Mouse (Mus musculus): ENCODE measurements around the gene Pikfyve.
"Not testable (repeated sequence)": the region's sequence is repeated elsewhere in the genome, so short reads cannot be mapped to it uniquely, and the experiment has no call there.

Gene Pikfyve

DNA sequence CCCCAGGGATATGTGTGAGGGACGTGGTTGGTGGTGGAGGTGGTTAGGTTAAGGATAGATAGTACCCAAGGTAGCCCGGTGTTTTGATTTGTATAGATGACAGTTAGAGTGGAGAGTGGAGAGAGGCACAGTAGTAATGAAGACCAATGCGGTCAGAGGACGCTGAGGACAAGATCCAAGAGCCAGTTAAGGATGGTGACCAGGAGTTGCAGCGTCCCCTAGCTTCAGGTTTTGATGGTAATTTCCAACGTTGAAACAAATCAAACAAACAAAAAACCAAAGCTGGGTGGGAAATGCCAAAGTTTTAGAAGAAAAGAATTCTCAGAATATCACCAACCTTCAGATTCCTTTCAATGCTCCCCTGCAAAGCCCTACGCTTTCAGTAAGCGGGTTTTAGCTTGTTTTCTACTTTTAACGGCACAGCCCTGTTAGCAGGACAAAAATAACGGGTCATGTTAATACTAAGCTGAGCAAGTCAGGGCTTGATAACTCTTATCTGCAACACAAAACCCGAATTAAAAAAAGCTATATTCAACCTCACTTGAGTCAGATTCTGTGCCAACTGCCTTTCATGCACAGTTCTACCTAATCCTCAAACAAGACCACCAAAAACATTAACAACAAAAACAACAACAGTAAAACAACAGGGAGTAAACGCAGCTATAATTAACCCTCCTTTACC, 818 bp upstream of the Pikfyve start:
- DNase-seq (ENCODE audit: low spot score): peak; percentile 22

- peak; percentile 25 for DNase-seq (ENCODE audit: low spot score)
Measured at GRCm38 (mm10) chr1:65187074-65187430, 569 bp downstream of the Pikfyve start.

DNA sequence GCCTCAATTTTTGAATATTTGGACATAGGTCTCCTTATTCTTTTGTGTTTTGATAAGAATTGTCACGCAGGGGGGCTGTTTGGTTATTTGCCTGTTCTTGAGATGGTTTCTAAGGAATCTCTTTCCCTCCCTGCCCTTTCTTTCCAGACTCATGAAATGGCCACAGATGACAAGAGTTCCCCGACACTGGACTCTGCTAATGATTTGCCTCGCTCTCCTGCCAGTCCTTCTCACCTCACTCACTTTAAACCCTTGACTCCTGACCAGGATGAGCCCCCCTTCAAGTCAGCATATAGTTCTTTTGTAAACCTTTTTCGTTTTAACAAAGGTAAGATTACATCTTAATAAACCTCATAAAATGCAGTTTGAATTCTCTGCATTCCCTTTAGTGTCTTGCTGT, 3.7 kb downstream of the Pikfyve start:
- DNase-seq (ENCODE audit: low spot score): no peak

- no peak for DNase-seq (ENCODE audit: low spot score)
Measured at GRCm38 (mm10) chr1:65193226-65193625, 6.7 kb downstream of the Pikfyve start.

DNA sequence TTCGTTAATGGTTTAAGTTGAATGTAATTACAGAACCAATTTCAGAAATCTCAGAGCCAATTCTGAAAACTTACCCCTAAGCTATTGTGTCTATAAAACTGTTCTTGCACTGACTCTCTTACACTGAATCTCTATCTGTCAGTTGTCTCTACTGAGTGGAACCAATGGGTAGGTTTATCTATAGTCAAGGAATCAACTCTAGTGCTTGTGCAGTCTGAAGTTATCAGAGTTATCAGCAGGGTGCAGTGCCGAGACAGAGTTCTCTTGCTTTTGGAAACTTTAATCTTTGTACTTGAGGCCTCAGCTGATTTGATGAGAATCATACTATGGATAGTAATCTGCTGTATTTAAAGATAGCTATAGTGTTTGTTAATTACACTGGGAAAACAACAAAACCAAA, 11.9 kb downstream of the Pikfyve start:
- no peak for DNase-seq (ENCODE audit: low spot score)

DNA sequence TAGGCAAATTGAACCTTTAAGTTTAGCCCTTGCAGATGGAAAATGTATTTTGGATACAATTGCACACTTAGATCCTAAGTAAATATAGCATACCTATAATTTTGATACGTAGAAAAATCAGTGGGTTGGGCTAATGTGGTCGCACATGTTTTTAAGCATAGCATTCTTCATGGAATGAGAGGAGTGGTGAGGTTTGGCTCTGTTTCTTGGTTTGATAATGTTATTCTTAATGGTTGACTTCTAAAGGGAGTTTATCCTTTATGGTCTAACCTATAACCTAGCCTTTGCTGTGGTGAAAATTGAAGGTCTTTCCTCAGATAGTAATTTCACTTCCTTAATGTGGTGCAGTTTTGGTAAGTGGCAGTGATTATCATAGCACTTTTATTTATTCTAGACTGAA, 12.4 kb downstream of the Pikfyve start:
- no peak for DNase-seq (ENCODE audit: low spot score)

DNA sequence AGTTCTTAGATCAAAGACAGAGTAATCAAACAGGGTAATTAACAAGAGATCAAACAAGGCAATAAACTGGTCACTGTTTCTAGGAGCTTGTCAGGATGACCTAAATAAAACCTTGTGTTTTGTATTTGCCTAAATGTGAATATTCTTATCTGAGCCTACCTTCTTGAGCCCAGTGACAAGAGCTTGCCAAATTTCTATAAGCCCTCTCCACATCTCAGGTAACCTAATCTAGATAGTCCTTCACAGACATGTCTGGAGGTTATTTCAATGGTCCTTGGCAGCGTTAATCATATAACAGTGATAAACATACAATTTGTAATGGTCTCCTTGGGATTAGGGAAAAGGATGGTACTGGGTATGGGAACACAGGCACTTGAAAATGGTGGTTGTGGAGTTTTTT, 17.8 kb downstream of the Pikfyve start:
- DNase-seq (ENCODE audit: low spot score): no peak

DNA sequence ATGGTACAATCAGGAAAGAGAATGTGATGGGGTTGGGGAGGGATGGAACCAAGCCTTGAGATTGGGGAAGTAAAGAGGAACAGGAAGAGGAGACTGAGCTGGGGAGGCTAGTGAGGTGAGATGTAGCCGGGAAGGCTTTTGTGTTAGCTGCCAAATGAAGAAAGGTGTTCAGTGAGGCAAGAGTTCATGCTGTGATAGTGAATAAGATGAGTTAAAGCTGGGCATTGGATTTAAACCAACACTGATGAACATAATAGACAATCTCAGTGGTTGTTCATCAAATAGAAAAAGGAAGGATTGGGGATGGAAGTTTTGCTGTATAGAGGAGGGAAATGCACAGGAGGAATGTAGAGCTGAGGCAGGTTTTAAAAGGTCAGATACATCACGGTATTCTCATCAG, 26.7 kb downstream of the Pikfyve start:
- no peak for DNase-seq (ENCODE audit: low spot score)

GRCm38 (mm10) chr1:65217567-65217966, 31.1 kb downstream of the Pikfyve start:
- no peak for DNase-seq (ENCODE audit: low spot score)

- DNase-seq (ENCODE audit: low spot score): no peak
Measured at GRCm38 (mm10) chr1:65217972-65218371, 31.5 kb downstream of the Pikfyve start.

GRCm38 (mm10) chr1:65223654-65224053, 37.2 kb downstream of the Pikfyve start:
- no peak for DNase-seq (ENCODE audit: low spot score)

GRCm38 (mm10) chr1:65227681-65228080, 41.2 kb downstream of the Pikfyve start:
- no peak for DNase-seq (ENCODE audit: low spot score)

DNA sequence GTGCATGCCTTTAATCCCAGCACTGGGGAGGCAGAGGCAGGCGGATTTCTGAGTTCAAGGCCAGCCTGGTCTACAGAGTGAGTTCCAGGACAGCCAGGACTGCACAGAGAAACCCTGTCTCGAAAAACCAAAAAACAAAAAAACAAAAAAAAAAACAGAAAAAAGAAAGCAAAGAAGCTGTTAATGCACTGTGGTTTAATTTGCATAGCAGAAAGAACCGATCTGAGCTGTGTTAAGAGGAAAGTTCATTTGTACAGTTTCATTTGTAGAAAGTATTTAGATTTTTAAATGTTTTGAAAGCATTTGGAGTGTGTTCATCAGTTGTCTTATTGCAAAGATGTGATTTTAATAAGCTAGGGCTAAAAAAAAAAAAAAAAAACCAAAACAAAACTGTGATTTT, 43.3 kb downstream of the Pikfyve start:
- DNase-seq (ENCODE audit: low spot score): not testable (repeated sequence)

- DNase-seq (ENCODE audit: low spot score): no peak
Measured at GRCm38 (mm10) chr1:65230566-65230965, 44.1 kb downstream of the Pikfyve start.

- no peak for DNase-seq (ENCODE audit: low spot score)
Measured at GRCm38 (mm10) chr1:65237712-65238111, 51.2 kb downstream of the Pikfyve start.

DNA sequence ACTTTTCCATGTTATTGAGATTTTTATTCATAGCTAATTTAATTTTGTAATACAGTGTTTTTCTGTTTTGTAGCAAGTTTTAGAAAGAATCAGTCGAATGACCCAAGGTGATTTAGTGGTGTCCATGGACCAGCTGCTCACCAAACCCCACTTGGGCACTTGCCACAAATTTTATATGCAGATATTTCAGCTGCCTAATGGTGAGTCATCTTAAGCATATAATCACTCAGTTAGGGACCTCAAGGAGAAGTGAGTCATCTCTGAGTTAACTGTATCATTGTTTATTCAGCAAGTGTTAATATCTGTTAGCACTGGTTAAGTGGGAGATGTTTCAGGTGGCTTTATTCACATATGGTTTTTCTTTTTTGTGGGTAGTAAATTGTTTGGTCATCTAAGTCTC, 59.2 kb downstream of the Pikfyve start:
- DNase-seq (ENCODE audit: low spot score): no peak

GRCm38 (mm10) chr1:65280461-65280860, 94.0 kb downstream of the Pikfyve start:
- DNase-seq (ENCODE audit: low spot score): no peak

DNA sequence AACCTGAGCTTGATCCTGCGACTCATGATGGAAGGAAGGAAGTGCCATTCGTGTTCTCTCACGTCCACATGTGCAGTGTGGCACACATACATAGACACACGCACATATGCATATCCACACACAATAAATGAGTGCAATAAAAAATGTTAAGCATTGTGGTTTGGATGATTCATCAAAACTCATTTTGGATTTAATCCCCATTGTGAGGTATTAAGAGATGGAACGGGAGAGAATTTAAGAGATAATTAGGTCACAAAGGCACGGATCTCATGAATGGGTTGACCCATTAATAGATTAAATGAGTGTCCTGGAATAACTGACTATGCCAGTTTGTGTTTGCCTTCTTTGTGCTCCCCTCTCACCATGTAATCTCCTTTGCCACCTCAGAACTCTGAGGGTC, 95.3 kb downstream of the Pikfyve start, which contains the start of gene Pth2r:
Gene Pth2r, plus strand, starts transcription at position 301 of the 400 bp plus-strand sequence.
- DNase-seq (ENCODE audit: low spot score): no peak

- peak; percentile 82 for DNase-seq (ENCODE audit: low spot score)
Measured at GRCm38 (mm10) chr1:65282766-65283165, 96.3 kb downstream of the Pikfyve start.

DNA sequence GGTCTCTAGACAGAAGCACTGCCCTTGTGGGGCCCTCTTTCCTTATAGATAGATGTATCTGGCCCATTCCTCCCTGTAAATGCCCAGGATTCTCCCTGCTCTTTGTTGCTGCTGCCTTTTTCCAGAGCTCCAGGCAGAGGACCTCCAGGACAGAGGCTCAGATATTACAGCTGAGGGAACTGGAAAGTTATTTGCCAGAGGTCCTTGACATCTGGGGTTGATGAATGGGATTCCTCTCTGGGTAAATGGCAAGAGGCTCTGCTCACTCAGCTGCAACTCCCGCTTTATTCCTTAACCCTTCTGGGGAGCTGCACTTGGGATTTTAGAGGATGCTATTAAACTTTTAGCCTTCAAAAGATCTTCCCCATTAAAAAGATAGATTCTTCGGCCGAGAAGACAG, 122.0 kb downstream of the Pikfyve start:
- DNase-seq (ENCODE audit: low spot score): no peak

- peak; percentile 38 for DNase-seq (ENCODE audit: low spot score)
Measured at GRCm38 (mm10) chr1:65311214-65311933, 124.9 kb downstream of the Pikfyve start.

GRCm38 (mm10) chr1:65312118-65312517, 125.6 kb downstream of the Pikfyve start:
- DNase-seq (ENCODE audit: low spot score): peak; percentile 81

DNA sequence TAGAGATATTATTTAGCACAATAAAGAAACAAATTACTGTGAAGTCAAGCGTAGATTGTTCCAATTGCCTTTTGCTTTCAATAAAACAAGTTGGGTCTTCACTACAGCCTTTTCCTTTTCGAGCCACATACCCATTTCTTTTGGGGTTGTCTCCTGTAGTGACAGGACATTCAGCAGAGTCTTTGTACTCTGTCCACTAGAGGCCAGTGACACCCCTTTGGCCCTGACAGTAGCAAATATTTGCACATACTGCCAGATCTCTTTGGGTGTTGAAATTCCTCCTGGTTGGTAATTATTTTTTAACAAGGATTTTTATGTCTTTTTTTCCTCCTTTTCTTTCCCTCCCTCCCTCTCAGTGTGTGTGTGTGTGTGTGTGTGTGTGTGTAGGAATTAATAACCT, 126.4 kb downstream of the Pikfyve start:
- DNase-seq (ENCODE audit: low spot score): peak; percentile 37

All from embryo, embryonic 10 days (tissue).